Mouse (Mus musculus) liver, postnatal 0 days (tissue): ENCODE data around the gene Esd.

Experiments
- CTCF ChIP-seq: sonication (generic); IDR thresholded peaks from 2 replicates; pipeline ENCODE4 v1.5.1; 2016; ENCODE audit warnings: antibody characterized with exemption, low read depth
- EP300 ChIP-seq: IDR thresholded peaks from 2 replicates; pipeline ENCODE4 v1.6.1; 2016; ENCODE audit warnings: antibody characterized with exemption, low read depth, mild to moderate bottlenecking

DNA sequence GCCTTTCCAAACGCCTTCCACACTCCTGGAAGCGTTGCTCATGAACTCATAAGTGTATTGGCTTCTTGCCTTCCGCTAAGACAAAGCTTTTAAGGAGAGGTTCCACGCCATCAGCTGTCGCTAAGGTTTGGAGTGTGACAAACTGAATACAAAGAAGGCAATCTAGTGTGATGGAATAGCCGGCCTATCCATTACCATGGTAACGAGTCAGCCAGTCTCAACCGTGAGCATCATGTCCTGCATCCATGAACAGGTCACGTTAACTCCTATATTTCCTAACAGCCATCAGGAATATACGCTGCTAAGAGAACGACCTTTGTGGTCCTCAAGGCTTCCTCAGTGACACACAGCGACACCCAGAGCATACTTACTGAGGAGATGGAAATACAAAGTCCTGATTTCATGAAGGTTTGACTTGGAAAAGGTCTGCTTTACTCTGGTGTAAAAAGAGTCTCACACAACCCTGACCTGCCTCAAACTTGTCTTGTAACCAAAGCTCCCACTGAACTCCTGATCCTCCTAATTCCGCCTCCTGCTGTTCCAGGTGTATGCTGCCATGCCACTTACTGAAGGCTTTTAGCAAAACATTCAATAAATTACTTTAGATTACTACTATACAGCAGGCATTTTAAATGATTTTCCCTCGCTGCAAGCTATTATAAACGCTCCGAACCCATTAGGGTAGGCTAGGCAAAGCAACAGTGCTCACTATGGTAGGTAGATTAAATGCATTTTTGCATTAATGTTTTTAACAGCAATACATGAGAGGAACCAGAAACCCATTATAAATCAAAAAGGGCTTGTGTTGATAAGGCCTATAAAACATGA, 66.2 kb downstream of the Esd start:
- no peak for TF ChIP-seq EP300
- TF ChIP-seq CTCF = no peak
